Mouse (Mus musculus): ENCODE measurements around the gene Dram2.
"Not testable (repeated sequence)": the region's sequence is repeated elsewhere in the genome, so short reads cannot be mapped to it uniquely, and the experiment has no call there.

Dram2 gene

GRCm38 (mm10) chr3:106547171-106547923 lies at the start of gene Dram2, which contains the start of gene Cept1:
Gene Dram2, plus strand, starts transcription at chr3:106547798.
Gene Cept1, minus strand, starts transcription at chr3:106547802.
- DNase-seq (ENCODE audit: low spot score in 2 of 2): peak; percentile 88

GRCm38 (mm10) chr3:106500510-106500909 lies 47.1 kb upstream of the Dram2 start:
- no peak for DNase-seq (ENCODE audit: low spot score in 2 of 2)

DNA sequence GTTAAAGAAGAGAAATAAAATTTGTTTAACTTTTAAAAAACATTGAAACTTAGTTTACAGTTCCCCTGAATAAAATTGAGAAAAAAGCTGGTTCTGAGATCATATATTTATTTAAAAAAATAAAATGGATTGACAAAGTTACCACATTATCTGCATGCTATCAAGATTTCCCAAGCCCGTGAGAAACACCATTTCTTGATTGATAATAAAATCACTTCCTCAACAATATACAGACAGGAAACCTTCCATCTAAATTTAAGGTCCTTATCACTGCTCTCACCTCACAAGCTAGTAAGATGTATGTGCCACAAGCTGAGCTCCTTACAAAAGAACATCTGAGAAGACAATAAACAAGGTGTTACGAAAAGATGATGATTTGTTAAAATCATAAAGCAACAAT lies 44.7 kb upstream of the Dram2 start:
- DNase-seq (ENCODE audit: low spot score in 2 of 2): no peak

DNA sequence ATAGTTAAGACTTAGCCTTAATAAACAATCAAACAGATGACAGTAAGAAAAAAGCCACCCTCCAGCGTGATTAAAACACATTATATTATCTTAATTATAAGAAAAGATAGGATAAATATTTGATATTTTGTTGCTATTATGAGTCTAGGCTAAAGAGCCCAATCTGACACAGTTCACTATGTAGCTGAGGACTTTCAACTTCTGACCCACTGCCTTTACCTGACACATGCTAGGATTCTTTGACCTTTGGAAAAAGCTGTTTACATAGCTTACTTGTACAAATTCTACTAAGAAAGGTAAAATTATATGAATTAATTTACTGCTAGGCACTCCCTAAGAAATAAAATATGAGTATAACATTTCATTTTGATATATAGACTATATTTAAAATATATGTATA lies 36.9 kb upstream of the Dram2 start:
- DNase-seq (ENCODE audit: low spot score in 2 of 2): no peak

DNA sequence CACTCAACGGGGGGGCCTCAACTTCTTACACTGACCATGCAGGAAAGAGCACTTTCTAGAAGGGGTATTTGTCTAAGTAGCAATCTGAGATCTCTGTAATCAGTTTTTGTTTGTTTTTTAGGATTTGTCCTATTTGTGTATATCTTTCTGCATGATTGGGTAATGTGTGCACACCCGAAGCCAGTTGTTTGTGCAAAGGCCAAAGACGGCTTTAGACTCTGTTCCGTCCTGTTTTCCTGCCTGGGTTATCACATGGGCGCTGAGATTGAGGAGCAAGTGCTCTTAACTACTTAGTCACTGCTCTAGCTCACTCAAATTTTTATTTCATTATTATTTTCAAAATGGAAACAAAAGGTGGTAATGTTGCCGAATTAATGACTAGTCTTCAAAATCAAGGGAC lies 32.6 kb upstream of the Dram2 start:
- DNase-seq (ENCODE audit: low spot score in 2 of 2): peak in 1 of 2 experiments; percentile 37

GRCm38 (mm10) chr3:106522730-106523129 lies 24.9 kb upstream of the Dram2 start:
- DNase-seq (ENCODE audit: low spot score in 2 of 2): no peak

DNA sequence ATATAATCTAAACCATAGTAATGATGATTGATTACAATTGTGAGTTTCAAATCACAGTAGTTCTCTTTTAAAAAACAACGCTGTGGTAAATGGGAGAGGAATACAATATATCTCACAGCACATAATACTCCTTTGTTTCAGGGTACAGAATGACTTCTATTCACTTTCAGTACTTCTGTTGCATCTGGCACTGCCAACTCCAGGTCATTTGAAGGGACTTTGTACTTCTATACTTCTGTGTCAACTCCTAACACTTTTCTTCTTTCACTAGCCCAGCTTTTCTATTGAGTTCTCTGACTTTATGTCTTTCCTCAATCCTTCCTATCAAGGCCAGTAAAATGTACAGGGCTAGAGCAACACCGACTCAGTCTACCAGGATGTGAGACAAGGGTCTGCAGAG lies 21.2 kb upstream of the Dram2 start:
- no peak for DNase-seq (ENCODE audit: low spot score in 2 of 2)

GRCm38 (mm10) chr3:106528032-106528431 lies 19.6 kb upstream of the Dram2 start:
- no peak for DNase-seq (ENCODE audit: low spot score in 2 of 2)

- DNase-seq (ENCODE audit: low spot score in 2 of 2): no peak
These were observed 14.3 kb upstream of the Dram2 start for GRCm38 (mm10) chr3:106533277-106533676.

DNA sequence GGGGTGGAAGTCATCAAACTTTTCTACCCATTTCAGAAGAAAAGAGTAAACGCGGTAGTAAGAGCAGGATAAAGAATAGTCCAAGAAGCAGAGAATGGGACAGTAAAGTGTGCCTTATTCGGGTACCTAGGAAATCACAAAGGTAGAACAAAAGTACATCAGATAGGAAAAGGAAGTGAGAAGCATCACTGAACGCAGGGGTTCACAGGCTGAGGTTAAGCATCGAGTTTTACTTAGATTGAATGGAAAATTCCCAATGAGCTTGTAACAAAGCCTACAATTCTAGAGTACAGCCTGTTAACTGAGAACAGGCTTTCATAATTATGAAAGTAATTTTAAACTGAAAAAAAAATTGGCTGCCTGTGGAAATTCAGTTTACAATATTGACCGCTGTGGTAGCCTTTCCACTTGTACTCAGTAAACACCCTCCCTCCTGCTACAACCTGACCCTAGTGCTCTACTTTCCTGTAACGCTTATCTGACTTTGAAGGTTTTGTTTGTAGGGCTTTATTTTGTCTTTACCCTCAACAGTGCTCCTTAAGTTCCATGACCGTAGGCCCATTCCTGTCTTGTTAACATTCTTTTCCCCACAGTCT lies 2.8 kb upstream of the Dram2 start:
- no peak for DNase-seq (ENCODE audit: low spot score in 2 of 2)

- DNase-seq (ENCODE audit: low spot score in 2 of 2): peak in 1 of 2 experiments; percentile 11
These were observed 434 bp downstream of the Dram2 start for GRCm38 (mm10) chr3:106547924-106548539.

DNA sequence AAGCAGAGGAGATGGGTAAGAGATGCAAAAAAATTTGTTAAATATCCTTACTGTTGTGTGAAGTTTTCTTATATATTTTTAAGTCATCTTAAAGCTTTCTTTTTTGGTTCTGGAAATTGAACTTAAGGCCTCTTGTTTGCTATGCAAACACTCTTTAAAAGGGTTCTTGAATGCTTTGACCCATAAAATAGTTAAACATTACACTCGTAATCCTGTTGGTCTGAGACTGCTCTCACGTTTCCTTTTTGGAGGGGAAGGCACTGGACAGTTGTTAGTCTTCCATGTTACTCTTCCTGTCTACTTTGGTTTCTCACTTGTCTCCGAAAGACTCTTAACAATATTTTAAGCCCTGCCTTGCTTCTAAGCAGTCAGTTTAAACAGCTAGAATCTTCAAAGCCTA lies 1.4 kb downstream of the Dram2 start:
- DNase-seq (ENCODE audit: low spot score in 2 of 2): no peak

GRCm38 (mm10) chr3:106553411-106553810 lies 5.8 kb downstream of the Dram2 start:
- no peak for DNase-seq (ENCODE audit: low spot score in 2 of 2)

- DNase-seq (ENCODE audit: low spot score in 2 of 2): no peak
These were observed 8.2 kb downstream of the Dram2 start for GRCm38 (mm10) chr3:106555743-106556250.

DNA sequence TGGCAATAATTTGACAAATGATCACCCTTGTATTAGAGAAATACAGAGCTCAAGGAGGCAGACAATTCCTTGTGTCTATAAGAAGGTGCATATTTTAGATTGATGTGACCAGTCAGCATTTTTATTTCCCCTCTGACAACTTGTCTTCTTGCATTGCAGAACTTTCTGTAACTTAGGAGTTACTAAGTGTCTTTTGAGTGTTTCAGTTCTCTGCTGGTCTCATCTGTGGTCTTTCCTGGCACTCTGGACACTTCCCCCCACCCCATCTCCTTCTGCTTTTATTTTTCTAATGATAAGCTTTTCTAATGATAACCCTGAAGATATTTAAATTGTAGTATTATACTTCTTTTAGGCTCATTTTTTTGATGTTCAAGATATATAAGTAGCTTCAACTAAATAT lies 10.7 kb downstream of the Dram2 start:
- no peak for DNase-seq (ENCODE audit: low spot score in 2 of 2)

GRCm38 (mm10) chr3:106565876-106566275 lies 18.3 kb downstream of the Dram2 start:
- no peak for DNase-seq (ENCODE audit: low spot score in 2 of 2)

GRCm38 (mm10) chr3:106573191-106573590 lies 25.6 kb downstream of the Dram2 start:
- DNase-seq (ENCODE audit: low spot score in 2 of 2): no peak

GRCm38 (mm10) chr3:106579296-106579695 lies 31.7 kb downstream of the Dram2 start:
- no peak for DNase-seq (ENCODE audit: low spot score in 2 of 2)

- DNase-seq (ENCODE audit: low spot score in 2 of 2): not testable (repeated sequence)
These were observed 46.0 kb downstream of the Dram2 start for GRCm38 (mm10) chr3:106593631-106594030.

- no peak for DNase-seq (ENCODE audit: low spot score in 2 of 2)
These were observed 70.5 kb downstream of the Dram2 start for GRCm38 (mm10) chr3:106618103-106618502.
